Mouse (Mus musculus) left cerebral cortex, postnatal 25 days (tissue): ENCODE results near the gene Chrng. TPM values are rescaled to one million over a fixed set of nuclear protein-coding genes. Genes with fewer than 3 reads are reported as not detected.
A peak's percentile ranks its signal among the peaks of the same experiment; 100 is the strongest.

Source experiments
- DNase-seq, 2 experiments: peaks; one replicate each; pipeline ENCODE4 v3.0.0; 2022; ENCODE audit warnings: low spot score in 2 of 2, mixed read lengths in 1 of 2
- intact Hi-C: fragments of 180-260 bp; cut with DNase I; formaldehyde crosslinking; loops from one replicate; pipeline ENCODE4 v1.15.1; 2025
- total RNA-seq, 2 experiments: library from RNA; stranded (reverse); gene quantifications; 2 replicates each; pipeline ENCODE4 v1.2.3; 2021

Gene Chrng
- total RNA-seq, 2 experiments from 2014 or later: not detected

DNA sequence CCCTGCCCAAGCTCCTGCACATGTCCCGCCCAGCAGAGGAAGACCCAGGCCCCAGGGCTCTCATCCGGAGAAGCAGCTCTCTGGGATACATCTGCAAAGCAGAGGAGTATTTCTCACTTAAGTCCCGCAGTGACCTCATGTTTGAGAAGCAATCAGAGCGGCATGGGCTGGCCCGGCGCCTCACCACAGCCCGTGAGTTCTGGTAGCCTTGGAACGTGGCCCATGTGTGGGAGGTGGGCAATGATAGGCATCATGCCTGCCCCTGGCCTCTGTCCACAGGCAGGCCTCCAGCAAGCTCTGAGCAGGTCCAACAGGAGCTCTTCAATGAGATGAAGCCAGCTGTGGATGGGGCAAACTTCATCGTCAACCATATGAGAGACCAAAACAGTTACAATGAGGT, 7.2 kb upstream of the Chrng start:
- intact Hi-C loops: no loop called here
- no peak for DNase-seq

DNA sequence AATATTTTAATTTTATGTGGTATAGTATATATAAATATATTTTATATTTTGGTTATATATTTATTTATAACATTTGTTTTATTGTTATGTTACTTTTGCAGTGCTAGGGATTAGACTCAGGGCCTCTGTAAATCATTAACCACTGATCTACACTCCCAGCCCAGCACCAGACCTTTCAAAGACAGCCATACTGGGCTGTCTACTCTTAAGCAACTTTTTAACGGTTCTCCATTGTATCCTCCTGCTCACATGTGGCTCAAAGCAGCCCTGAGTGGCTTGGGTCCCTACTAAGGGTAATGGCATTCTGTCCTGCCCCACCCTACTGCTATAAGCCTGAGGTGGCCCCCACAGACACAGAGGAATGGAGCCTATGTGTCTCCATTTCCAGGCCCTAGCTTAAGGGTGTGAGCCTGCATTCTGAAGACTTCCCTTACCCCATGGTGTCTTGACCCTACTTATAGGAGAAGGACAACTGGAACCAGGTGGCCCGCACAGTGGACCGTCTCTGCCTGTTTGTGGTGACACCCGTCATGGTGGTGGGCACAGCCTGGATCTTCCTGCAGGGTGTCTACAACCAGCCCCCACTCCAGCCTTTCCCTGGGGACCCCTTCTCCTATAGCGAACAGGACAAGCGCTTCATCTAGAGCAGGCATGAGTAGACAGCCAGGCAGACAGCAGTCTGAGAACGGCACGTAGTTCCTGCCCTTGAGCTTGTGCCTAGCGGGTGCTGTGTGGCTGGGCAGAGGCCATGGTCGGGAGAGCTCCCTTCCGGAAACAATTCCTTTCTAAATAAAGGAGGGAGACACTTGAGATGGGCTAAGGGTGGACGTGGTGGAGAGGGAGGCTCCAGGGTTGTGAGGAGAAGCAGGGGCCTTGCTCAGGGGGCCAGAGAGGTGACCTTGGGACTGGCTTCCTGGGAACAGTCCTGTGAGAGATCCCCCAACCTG, 6.1 kb upstream of the Chrng start:
- DNase-seq: no peak
- intact Hi-C loops: no loop called here

DNA sequence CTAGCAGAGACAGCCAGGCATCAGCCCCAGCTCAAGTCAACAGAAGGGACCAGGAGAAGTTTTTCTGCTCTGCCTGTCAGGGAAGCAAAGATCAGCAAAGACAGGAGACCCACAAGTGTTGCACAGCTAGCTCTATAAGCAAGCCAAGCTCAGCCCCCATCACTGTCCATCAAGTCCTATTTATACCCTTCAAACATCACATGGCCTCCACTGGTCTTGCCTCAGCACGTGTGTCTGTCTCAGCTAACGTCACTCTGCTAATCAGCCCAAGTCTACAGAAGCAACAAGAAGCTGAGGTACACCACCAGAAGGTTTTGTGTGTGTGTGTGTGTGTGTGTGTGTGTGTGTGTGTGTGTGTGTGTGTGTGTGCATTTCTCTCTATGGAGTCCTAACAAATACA, 3.6 kb upstream of the Chrng start:
- intact Hi-C loops: no loop called here
- DNase-seq: no peak

DNA sequence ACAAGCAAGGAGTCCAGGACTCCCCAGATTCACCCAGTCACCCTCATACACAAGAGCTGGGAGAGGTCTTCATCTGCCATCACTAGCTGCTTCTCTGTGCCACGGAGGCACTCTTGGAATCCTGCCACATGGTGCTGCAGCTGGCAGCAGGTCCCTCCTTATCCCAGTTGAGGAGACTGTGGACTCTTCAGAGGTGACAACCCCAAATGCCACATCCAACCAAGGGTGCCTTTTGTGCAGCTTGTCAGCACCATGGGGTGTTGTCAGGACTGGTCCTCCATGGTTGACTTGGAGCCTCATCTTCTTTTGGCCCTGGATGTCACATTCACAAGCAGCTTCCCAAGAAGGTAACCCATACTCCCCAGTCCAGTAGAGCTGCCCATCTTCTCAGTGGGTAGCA, 2.6 kb upstream of the Chrng start:
- DNase-seq: no peak
- intact Hi-C loops: no loop called here

DNA sequence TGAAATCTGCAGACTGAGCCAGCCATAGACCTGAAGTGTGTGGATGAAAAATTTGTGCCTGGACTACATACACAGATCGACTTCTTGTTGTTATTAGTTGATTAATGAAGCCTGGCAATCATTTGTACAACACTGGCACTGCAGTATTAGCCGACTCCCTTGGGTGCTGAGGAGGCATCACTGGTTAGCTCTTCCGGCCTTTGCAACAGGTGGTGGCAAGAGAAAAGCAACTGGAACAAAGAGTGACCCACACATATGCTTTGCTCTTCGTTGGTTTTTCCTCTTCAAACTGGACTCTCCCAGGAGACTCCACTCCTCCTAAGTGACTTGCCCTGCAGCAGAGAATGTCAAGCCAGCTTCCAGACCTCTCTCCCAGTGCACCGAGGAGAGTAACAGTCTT, 678 bp upstream of the Chrng start:
- no peak for DNase-seq

DNA sequence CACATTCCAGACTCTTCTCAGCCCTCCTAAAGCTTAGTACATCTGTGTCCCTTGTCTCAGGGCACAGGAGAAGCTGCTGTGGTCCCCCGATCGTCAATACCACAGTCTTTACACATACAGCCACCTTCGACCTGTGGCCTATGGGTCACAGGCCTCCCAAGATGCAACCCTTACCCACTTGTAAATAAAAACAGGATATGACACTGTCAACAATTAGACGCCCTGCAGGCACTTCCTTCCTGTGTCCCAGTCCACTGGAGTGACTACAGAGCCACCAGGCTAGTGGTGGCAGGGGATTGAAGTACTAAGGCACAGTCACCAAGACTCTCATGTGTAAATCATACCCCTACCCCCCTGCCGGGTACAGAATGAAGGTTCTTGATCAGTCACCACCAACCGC, 581 bp downstream of the Chrng start:
- intact Hi-C loops: no loop called here
- DNase-seq: no peak

More for the DNA sequence above, 678 bp upstream of the Chrng start:
- intact Hi-C loops: no loop called here

- no peak for DNase-seq
These were observed 1.0 kb downstream of the Chrng start for GRCm38 (mm10) chr1:87205502-87205901.

GRCm38 (mm10) chr1:87206339-87206738, 1.9 kb downstream of the Chrng start:
- no peak for DNase-seq
- intact Hi-C loops: no loop called here

More at GRCm38 (mm10) chr1:87205502-87205901, 1.0 kb downstream of the Chrng start:
- intact Hi-C loops: no loop called here

GRCm38 (mm10) chr1:87211431-87211830, 7.0 kb downstream of the Chrng start:
- intact Hi-C loops: loop anchor here (10.0 kb wide), 1 partner anchor 543 kb away; the partner anchor contains the start of gene Atg16l1
- DNase-seq: no peak

DNA sequence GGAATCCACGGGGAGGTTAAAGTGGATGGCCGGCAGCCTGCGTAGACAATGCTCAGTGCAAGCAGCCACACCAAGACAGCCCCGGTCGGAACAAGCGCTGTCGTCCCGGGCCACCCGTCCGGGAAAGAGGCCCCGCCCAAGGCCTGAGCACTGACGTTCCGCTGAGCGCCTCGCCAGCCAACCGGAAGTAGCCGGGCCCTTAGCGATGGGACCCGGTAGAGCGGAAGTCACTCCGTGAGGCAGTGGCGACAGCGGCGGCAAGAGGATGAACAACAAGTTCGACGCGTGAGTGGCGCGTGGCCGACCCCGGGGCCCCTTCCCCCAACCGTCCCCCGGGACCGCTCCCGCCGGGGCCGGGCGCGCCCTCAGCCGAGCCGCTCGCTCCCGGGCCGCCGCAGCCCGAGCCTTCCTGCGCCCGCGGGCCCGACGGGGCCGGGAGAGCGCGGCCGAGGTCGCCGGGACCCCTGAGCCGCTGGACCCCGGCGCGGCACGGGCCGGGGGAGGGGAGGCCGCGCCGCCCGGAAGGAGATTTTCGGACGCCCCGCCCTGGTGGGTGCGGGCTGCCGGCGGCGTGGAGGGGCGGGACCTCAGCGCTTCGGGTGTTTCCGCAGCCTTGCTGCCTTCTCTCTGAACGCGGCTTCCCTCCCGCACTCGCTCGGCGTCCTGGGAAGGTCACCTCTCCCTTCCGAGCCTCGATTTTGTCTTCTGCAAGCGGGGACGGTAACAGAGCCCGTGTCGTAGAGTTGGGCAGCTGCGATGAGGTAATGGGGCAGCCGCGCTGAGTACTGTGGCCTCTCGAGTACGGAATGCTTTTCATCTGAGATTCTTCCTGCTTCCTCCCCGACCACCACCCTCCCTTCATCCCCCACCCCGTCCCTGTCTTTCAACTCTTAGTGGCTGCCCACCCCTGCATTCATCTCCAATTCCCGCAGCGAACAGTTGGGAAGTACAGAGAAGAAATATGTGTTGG, 9.6 kb downstream of the Chrng start, which contains the start of gene Eif4e2:
Eif4e2 (plus strand) TSS at position 180 of the 970 bp plus-strand sequence.
- intact Hi-C loops: loop anchor here (10.0 kb wide), 1 partner anchor 541 kb away; the partner anchor contains the start of gene Atg16l1
- peak; percentile 91 to 95 for DNase-seq

DNA sequence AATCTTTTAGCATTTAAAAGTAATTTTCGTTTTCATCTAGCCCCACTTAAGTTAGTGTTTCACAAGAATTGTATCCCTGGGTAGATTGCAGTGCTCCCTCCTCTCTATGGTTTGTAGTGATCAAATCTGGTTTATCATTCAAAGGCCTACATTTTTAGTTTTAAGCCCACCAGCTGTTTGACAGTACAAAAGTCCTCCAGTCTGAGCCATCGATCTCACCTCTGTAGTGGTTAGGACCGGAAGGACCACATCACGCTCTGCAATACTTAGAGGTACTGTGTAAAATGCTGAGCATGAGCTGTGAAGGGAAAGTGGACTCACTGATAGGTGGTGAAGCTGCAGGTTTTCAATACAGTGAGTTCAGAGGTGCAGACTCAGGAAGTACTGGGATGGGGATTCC, 10.3 kb downstream of the Chrng start:
- no peak for DNase-seq
- intact Hi-C loops: loop anchor here (10.0 kb wide), 1 partner anchor 540 kb away; the partner anchor contains the start of gene Atg16l1

GRCm38 (mm10) chr1:87217938-87218337, 13.5 kb downstream of the Chrng start:
- peak in 1 of 2 experiments; percentile 26 for DNase-seq
- intact Hi-C loops: loop anchor here (10.0 kb wide), 1 partner anchor 537 kb away; the partner anchor contains the start of gene Atg16l1

- no peak for DNase-seq
- intact Hi-C loops: no loop called here
These were observed 21.3 kb downstream of the Chrng start for GRCm38 (mm10) chr1:87225739-87226138.

GRCm38 (mm10) chr1:87226409-87227159, 22.1 kb downstream of the Chrng start:
- DNase-seq: no peak
- intact Hi-C loops: no loop called here

GRCm38 (mm10) chr1:87227160-87227550, 22.7 kb downstream of the Chrng start:
- no peak for DNase-seq
- intact Hi-C loops: no loop called here

GRCm38 (mm10) chr1:87230606-87231005, 26.1 kb downstream of the Chrng start:
- DNase-seq: no peak
- intact Hi-C loops: no loop called here

- intact Hi-C loops: no loop called here
These were observed 27.7 kb downstream of the Chrng start for GRCm38 (mm10) chr1:87232197-87232596.

GRCm38 (mm10) chr1:87239056-87239455, 34.6 kb downstream of the Chrng start:
- no peak for DNase-seq
- intact Hi-C loops: no loop called here

More at GRCm38 (mm10) chr1:87232197-87232596, 27.7 kb downstream of the Chrng start:
- no peak for DNase-seq

GRCm38 (mm10) chr1:87243021-87243420, 38.6 kb downstream of the Chrng start:
- intact Hi-C loops: loop anchor here (10.0 kb wide), 1 partner anchor 172 kb away; no protein-coding TSS in a partner anchor
- no peak for DNase-seq
